Mouse (Mus musculus) intestine, embryonic 15.5 days (tissue): ENCODE measurements around the gene Pdzd4. TPM values are rescaled to one million over a fixed set of nuclear protein-coding genes. Genes with fewer than 3 reads are reported as not detected.

ENCODE experiments used
- ATAC-seq: fragments of 200-750 bp; cut with Nextera tagmentation; 2 replicates; pipeline ENCODE4 v1.8.0; 2017; ENCODE audit warnings: moderate TSS enrichment, moderate library complexity
- H3K27ac ChIP-seq: fragments of 300-500 bp; sonication (generic); 2 replicates; pipeline ENCODE4 v1.5.1; 2015; ENCODE audit warnings: mild to moderate bottlenecking, inconsistent platforms
- H3K27me3 ChIP-seq: fragments of 300-500 bp; sonication (generic); replicated peaks from 2 replicates; pipeline ENCODE4 v1.6.1; 2015; ENCODE audit warnings: inconsistent platforms
- H3K36me3 ChIP-seq: fragments of 300-500 bp; sonication (generic); 2 replicates; pipeline ENCODE4 v1.6.1; 2015; ENCODE audit warnings: inconsistent platforms
- H3K4me1 ChIP-seq: fragments of 300-500 bp; sonication (generic); replicated peaks from 2 replicates; pipeline ENCODE4 v1.6.1; 2015; ENCODE audit warnings: inconsistent platforms
- H3K4me2 ChIP-seq: fragments of 300-500 bp; sonication (generic); replicated peaks from 2 replicates; pipeline ENCODE4 v1.6.1; 2015; ENCODE audit warnings: mild to moderate bottlenecking, inconsistent platforms
- H3K4me3 ChIP-seq: fragments of 300-500 bp; sonication (generic); replicated peaks from 2 replicates; pipeline ENCODE4 v1.5.1; 2015; ENCODE audit warnings: inconsistent platforms
- H3K9ac ChIP-seq: fragments of 300-500 bp; sonication (generic); 2 replicates; pipeline ENCODE4 v1.6.1; 2015; ENCODE audit warnings: inconsistent platforms
- H3K9me3 ChIP-seq: fragments of 300-500 bp; sonication (generic); 2 replicates; pipeline ENCODE4 v1.6.1; 2016; ENCODE audit warnings: inconsistent platforms
- WGBS: fragments of 180-500 bp; shearing (Covaris S2); methylation state at CpG from one replicate; pipeline ENCODE4 v1.1.7; 2015; 5-methylcytosine and 5-hydroxymethylcytosine counted together
- polyA plus RNA-seq: library from polyadenylated mRNA; unstranded; fragments of >200 nt; fragmentation: Nextera tagmentation; extraction: Ambion mirVana; gene quantifications from 2 replicates; pipeline ENCODE4 v1.2.1, GENCODE M21; 2015

Pdzd4 gene
- 0.57 and 0.72 TPM in 2 replicates for polyA plus RNA-seq

DNA sequence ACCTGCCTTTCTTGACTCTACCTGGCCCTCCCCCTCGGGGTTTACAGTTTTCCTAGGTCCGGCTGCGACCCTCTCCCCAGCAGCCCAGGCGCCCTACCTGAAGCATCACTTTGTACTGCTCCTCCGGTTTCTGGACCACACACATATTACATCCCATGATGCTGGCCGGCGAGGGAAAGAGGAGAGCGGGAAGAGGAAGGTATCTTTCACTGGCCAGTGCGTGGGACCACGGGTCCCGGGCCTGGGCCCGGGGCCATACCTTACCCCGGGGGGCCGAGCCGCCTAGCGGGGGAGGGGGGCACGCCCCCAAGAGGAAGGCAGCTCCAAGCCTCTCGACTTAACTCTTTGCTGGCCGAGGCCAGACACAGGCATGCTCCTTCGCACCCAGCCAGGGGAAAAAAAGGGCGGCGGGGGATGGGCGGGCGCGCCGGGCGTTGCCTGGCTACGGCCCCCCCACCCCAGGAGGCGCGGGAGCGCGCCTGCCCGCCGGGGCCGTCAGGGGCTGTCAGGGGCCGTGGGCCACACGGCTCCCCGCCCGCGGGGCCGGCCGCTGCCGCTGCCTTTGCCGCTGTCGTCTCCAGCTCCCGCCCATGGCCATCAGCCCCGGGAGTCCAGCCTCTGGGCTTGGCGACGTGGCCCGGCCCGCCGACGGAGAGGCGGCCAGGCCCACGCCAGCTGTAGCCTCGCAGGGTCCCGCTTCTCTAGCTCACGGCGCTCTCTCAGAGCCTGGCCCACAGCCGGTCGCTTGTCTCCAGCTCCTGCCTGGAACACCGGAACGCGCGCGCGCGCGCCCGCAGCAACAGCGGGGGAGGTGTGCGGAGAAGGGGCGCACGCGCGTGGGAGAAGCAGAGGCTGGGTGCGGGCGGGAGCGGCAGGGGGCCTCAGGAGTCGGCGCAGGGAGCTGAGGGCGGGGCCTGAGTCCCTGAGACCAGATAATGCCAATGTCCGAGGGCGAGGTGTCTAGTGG is at the start of gene Pdzd4:
Gene Pdzd4 (minus strand): TSS at position 785 of the 967 bp plus-strand sequence.
- H3K4me3 ChIP-seq, result peak within 1 kb of the TSS; percentile 57
- peaks cover 19% of the 10 kb centered on the region for H3K27me3 ChIP-seq
- peak within 1 kb of the TSS; percentile 60 for H3K9ac ChIP-seq
- WGBS, result 18% methylated on average over 78 of the region's 84 CpGs
- ATAC-seq, result peak; percentile 88
- H3K4me1 ChIP-seq, result no peaks in the 10 kb centered on the region
- no peaks in the 10 kb centered on the region for H3K36me3 ChIP-seq
- no peaks in the 10 kb centered on the region for H3K9me3 ChIP-seq
- peak within 1 kb of the TSS; percentile 77 for H3K4me2 ChIP-seq
- 0 out of 2 replicates have a peak within 1 kb of the TSS, but pooled peaks have one; percentile 27 for H3K27ac ChIP-seq

- Histone ChIP-seq H3K4me2 (no peak overlapping the region), H3K9me3 (no peaks in the 10 kb centered on the region), H3K9ac (no peak overlapping the region), H3K4me1 (no peaks in the 10 kb centered on the region), H3K4me3 (no peak overlapping the region), H3K27me3 (no peaks in the 10 kb centered on the region; the same call in 1 of the 2 replicates), H3K36me3 (no peaks in the 10 kb centered on the region), H3K27ac (no peak overlapping the region)
- ATAC-seq, result no peak
- 44% methylated on average over 1 of the region's 1 CpGs for WGBS
Measured at GRCm38 (mm10) chrX:73871956-73872355, 47.2 kb upstream of the Pdzd4 start.

- ATAC-seq, result no peak
- Histone ChIP-seq H3K36me3 (no peaks in the 10 kb centered on the region), H3K9me3 (no peaks in the 10 kb centered on the region)
Measured at GRCm38 (mm10) chrX:73871474-73871873, 46.7 kb upstream of the Pdzd4 start.

GRCm38 (mm10) chrX:73869334-73869733 is 44.6 kb upstream of the Pdzd4 start:
- H3K27me3 ChIP-seq, result no peaks in the 10 kb centered on the region; the same call in 1 of the 2 replicates
- no peaks in the 10 kb centered on the region for H3K36me3 ChIP-seq
- WGBS, result 13% methylated on average over 5 of the region's 5 CpGs
- ATAC-seq, result no peak
- H3K27ac ChIP-seq, result no peak overlapping the region
- H3K9ac ChIP-seq, result no peak overlapping the region
- no peaks in the 10 kb centered on the region for H3K9me3 ChIP-seq
- no peak overlapping the region for H3K4me3 ChIP-seq
- H3K4me2 ChIP-seq, result no peak overlapping the region
- no peaks in the 10 kb centered on the region for H3K4me1 ChIP-seq

More at GRCm38 (mm10) chrX:73871474-73871873, 46.7 kb upstream of the Pdzd4 start:
- H3K4me1 ChIP-seq, result no peaks in the 10 kb centered on the region
- H3K9ac ChIP-seq, result no peak overlapping the region
- no peak overlapping the region for H3K4me3 ChIP-seq
- H3K4me2 ChIP-seq, result no peak overlapping the region
- H3K27me3 ChIP-seq, result no peaks in the 10 kb centered on the region; the same call in 1 of the 2 replicates
- H3K27ac ChIP-seq, result no peak overlapping the region

- ATAC-seq, result no peak
- WGBS, result 72% methylated on average over 1 of the region's 1 CpGs
- no peak overlapping the region for H3K27ac ChIP-seq
Measured at GRCm38 (mm10) chrX:73867852-73868251, 43.1 kb upstream of the Pdzd4 start.

GRCm38 (mm10) chrX:73867256-73867655 is 42.5 kb upstream of the Pdzd4 start:
- Histone ChIP-seq H3K9ac (no peak overlapping the region), H3K4me1 (no peaks in the 10 kb centered on the region), H3K36me3 (no peaks in the 10 kb centered on the region), H3K4me3 (no peak overlapping the region), H3K9me3 (no peaks in the 10 kb centered on the region), H3K4me2 (no peak overlapping the region), H3K27me3 (no peaks in the 10 kb centered on the region; the same call in 1 of the 2 replicates), H3K27ac (no peak overlapping the region)
- no peak for ATAC-seq
- WGBS, result 39% methylated on average over 3 of the region's 3 CpGs

More at GRCm38 (mm10) chrX:73867852-73868251, 43.1 kb upstream of the Pdzd4 start:
- Histone ChIP-seq H3K9me3 (no peaks in the 10 kb centered on the region), H3K4me2 (no peak overlapping the region), H3K4me1 (no peaks in the 10 kb centered on the region), H3K27me3 (no peaks in the 10 kb centered on the region; the same call in 1 of the 2 replicates), H3K9ac (no peak overlapping the region), H3K4me3 (no peak overlapping the region), H3K36me3 (no peaks in the 10 kb centered on the region)

DNA sequence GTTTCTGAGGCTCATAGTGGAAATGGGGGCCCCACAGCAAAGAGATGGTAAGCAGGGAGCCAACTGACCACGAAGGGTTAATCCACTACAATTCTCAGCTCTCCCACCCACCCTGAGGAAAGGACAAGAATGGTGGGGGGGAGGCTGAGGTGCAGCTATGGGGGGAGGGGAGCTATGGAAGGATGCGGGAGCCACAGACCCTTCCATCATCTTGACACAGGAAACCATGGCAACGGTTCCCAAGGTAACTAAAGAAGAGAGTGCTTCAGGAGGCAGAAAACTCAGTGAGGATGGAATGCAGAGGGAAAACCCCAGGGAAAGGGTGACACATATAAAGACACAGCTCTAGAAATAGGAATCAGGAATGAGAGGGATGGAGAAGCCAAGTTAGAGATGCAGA is 39.9 kb upstream of the Pdzd4 start:
- H3K27me3 ChIP-seq, result no peaks in the 10 kb centered on the region; the same call in 1 of the 2 replicates
- no peak overlapping the region for H3K27ac ChIP-seq
- no peak for ATAC-seq
- H3K4me3 ChIP-seq, result no peak overlapping the region
- WGBS, result 56% methylated on average over 3 of the region's 3 CpGs
- H3K9me3 ChIP-seq, result no peaks in the 10 kb centered on the region
- H3K36me3 ChIP-seq, result no peaks in the 10 kb centered on the region
- H3K9ac ChIP-seq, result no peak overlapping the region
- H3K4me1 ChIP-seq, result no peaks in the 10 kb centered on the region
- no peak overlapping the region for H3K4me2 ChIP-seq

GRCm38 (mm10) chrX:73855087-73855408 is 30.3 kb upstream of the Pdzd4 start:
- H3K4me3 ChIP-seq, result no peak overlapping the region
- H3K4me2 ChIP-seq, result no peak overlapping the region
- H3K27ac ChIP-seq, result no peak overlapping the region
- no peaks in the 10 kb centered on the region for H3K4me1 ChIP-seq
- no peak overlapping the region for H3K9ac ChIP-seq
- no peak for ATAC-seq
- WGBS, result 70% methylated on average over 3 of the region's 3 CpGs
- H3K27me3 ChIP-seq, result no peaks in the 10 kb centered on the region
- no peaks in the 10 kb centered on the region for H3K9me3 ChIP-seq
- H3K36me3 ChIP-seq, result no peaks in the 10 kb centered on the region

- Histone ChIP-seq H3K36me3 (no peaks in the 10 kb centered on the region), H3K9ac (no peak overlapping the region), H3K4me3 (no peak overlapping the region), H3K4me2 (no peak overlapping the region), H3K27ac (no peak overlapping the region), H3K9me3 (no peaks in the 10 kb centered on the region), H3K4me1 (no peaks in the 10 kb centered on the region), H3K27me3 (no peaks in the 10 kb centered on the region)
- 79% methylated on average over 9 of the region's 9 CpGs for WGBS
- no peak for ATAC-seq
Measured at GRCm38 (mm10) chrX:73854326-73855086, 29.7 kb upstream of the Pdzd4 start.

- Histone ChIP-seq H3K4me2 (no peak overlapping the region), H3K9ac (no peak overlapping the region), H3K4me3 (no peak overlapping the region), H3K36me3 (no peaks in the 10 kb centered on the region), H3K27ac (no peak overlapping the region), H3K27me3 (no peaks in the 10 kb centered on the region), H3K9me3 (no peaks in the 10 kb centered on the region), H3K4me1 (no peaks in the 10 kb centered on the region)
- WGBS, result 76% methylated on average over 3 of the region's 3 CpGs
- no peak for ATAC-seq
Measured at GRCm38 (mm10) chrX:73836691-73837090, 11.9 kb upstream of the Pdzd4 start.

GRCm38 (mm10) chrX:73835731-73836130 is 11.0 kb upstream of the Pdzd4 start:
- Histone ChIP-seq H3K9me3 (no peaks in the 10 kb centered on the region), H3K4me1 (no peaks in the 10 kb centered on the region), H3K27ac (no peak overlapping the region), H3K4me3 (no peak overlapping the region), H3K27me3 (no peaks in the 10 kb centered on the region), H3K36me3 (no peaks in the 10 kb centered on the region), H3K4me2 (no peak overlapping the region), H3K9ac (no peak overlapping the region)
- WGBS, result 93% methylated on average over 1 of the region's 1 CpGs
- no peak for ATAC-seq

DNA sequence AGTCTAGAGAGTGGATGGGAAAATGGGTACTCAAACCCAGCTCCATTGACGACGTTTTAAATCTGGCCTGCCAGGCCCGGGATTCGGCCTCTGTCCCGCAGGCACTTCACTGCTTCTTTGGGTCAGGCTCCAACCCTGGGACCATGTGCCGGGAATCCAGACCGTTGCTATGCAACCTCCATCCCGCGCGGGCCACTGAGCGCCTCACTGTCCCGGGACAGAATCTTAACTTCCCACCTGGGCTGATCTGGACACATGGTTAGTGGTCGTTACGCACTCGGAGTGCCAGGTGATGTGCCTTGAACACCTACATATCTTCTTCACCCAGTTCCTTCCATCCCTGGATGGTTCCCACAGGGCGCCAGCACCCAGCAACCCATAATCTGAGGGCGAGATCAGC is 1.0 kb downstream of the Pdzd4 start:
- Histone ChIP-seq H3K4me2 (peak overlapping the region; percentile 77), H3K9ac (no peak overlapping the region)

More for the DNA sequence above, 1.0 kb downstream of the Pdzd4 start:
- ATAC-seq, result no peak
- Histone ChIP-seq H3K27ac (no peak overlapping the region), H3K9me3 (no peaks in the 10 kb centered on the region), H3K4me3 (peak overlapping the region; percentile 57), H3K27me3 (peaks cover 19% of the 10 kb centered on the region), H3K4me1 (no peaks in the 10 kb centered on the region), H3K36me3 (no peaks in the 10 kb centered on the region)
- WGBS, result 18% methylated on average over 17 of the region's 17 CpGs
